Mouse (Mus musculus): ENCODE measurements around the gene Stag1. TPM values are rescaled to one million over a fixed set of nuclear protein-coding genes. Genes with fewer than 3 reads are reported as not detected.

Stag1 gene
- polyA plus RNA-seq, 1 experiment from 2014 or later = 36.4 TPM

GRCm38 (mm10) chr9:101002053-101002452 lies 404.5 kb downstream of the Stag1 start:
- Histone ChIP-seq H3K9me3 (replicated peaks; ENCODE audit: control insufficient read depth, low read length) (0 out of 2 replicates have a peak, but pooled peaks cover 6% of the 10 kb centered on the region), H3K9ac (ENCODE audit: low read length) (no peak overlapping the region), H3K36me3 (ENCODE audit: control insufficient read depth, insufficient read depth, low read length) (0 out of 2 replicates have a peak, but pooled peaks cover 4% of the 10 kb centered on the region), H3K4me3 (ENCODE audit: low read depth, low read length) (no peak overlapping the region), H3K27ac (ENCODE audit: low read depth, low read length) (no peak overlapping the region), H3K27me3 (replicated peaks; ENCODE audit: control insufficient read depth, insufficient read depth, low read length) (no peaks in the 10 kb centered on the region), H3K4me1 (ENCODE audit: control insufficient read depth, insufficient read depth, low read length) (no peaks in the 10 kb centered on the region), H3K4me2 (ENCODE audit: low read length) (no peak overlapping the region)
- WGBS = 92% methylated on average over 4 of the region's 4 CpGs
- no peak for DNase-seq (ENCODE audit: low spot score)
- ATAC-seq = no peak

GRCm38 (mm10) chr9:101002841-101003240 lies 405.2 kb downstream of the Stag1 start:
- DNase-seq (ENCODE audit: low spot score) (no peak), ATAC-seq (no peak)
- Histone ChIP-seq H3K9ac (ENCODE audit: low read length) (no peak overlapping the region), H3K4me2 (ENCODE audit: low read length) (no peak overlapping the region), H3K4me1 (ENCODE audit: control insufficient read depth, insufficient read depth, low read length) (no peaks in the 10 kb centered on the region), H3K9me3 (replicated peaks; ENCODE audit: control insufficient read depth, low read length) (0 out of 2 replicates have a peak, but pooled peaks cover 6% of the 10 kb centered on the region), H3K36me3 (ENCODE audit: control insufficient read depth, insufficient read depth, low read length) (0 out of 2 replicates have a peak, but pooled peaks cover 4% of the 10 kb centered on the region), H3K27me3 (replicated peaks; ENCODE audit: control insufficient read depth, insufficient read depth, low read length) (no peaks in the 10 kb centered on the region), H3K27ac (ENCODE audit: low read depth, low read length) (no peak overlapping the region), H3K4me3 (ENCODE audit: low read depth, low read length) (no peak overlapping the region)
- 97% methylated on average over 8 of the region's 8 CpGs for WGBS

- Histone ChIP-seq H3K4me2 (ENCODE audit: low read length) (no peak overlapping the region), H3K9ac (ENCODE audit: low read length) (no peak overlapping the region), H3K9me3 (replicated peaks; ENCODE audit: control insufficient read depth, low read length) (0 out of 2 replicates have a peak, but pooled peaks cover 6% of the 10 kb centered on the region), H3K27me3 (replicated peaks; ENCODE audit: control insufficient read depth, insufficient read depth, low read length) (no peaks in the 10 kb centered on the region), H3K4me1 (ENCODE audit: control insufficient read depth, insufficient read depth, low read length) (no peaks in the 10 kb centered on the region), H3K27ac (ENCODE audit: low read depth, low read length) (no peak overlapping the region), H3K4me3 (ENCODE audit: low read depth, low read length) (no peak overlapping the region), H3K36me3 (ENCODE audit: control insufficient read depth, insufficient read depth, low read length) (0 out of 2 replicates have a peak, but pooled peaks cover 4% of the 10 kb centered on the region)
- no peak for ATAC-seq
- 89% methylated on average over 5 of the region's 5 CpGs for WGBS
- DNase-seq (ENCODE audit: low spot score) = no peak
Measured at GRCm38 (mm10) chr9:101003302-101003701, 405.7 kb downstream of the Stag1 start.

GRCm38 (mm10) chr9:101005866-101006265 lies 408.3 kb downstream of the Stag1 start:
- WGBS = 86% methylated on average over 4 of the region's 4 CpGs
- 0 out of 2 replicates have a peak, but pooled peaks cover 6% of the 10 kb centered on the region for H3K9me3 ChIP-seq (replicated peaks; ENCODE audit: control insufficient read depth, low read length)
- H3K9ac ChIP-seq (ENCODE audit: low read length) = no peak overlapping the region

More at GRCm38 (mm10) chr9:101005866-101006265, 408.3 kb downstream of the Stag1 start:
- Histone ChIP-seq H3K4me3 (ENCODE audit: low read depth, low read length) (no peak overlapping the region), H3K27me3 (replicated peaks; ENCODE audit: control insufficient read depth, insufficient read depth, low read length) (no peaks in the 10 kb centered on the region), H3K4me1 (ENCODE audit: control insufficient read depth, insufficient read depth, low read length) (no peaks in the 10 kb centered on the region), H3K36me3 (ENCODE audit: control insufficient read depth, insufficient read depth, low read length) (no peaks in the 10 kb centered on the region; the same call in 1 of the 2 replicates), H3K4me2 (ENCODE audit: low read length) (no peak overlapping the region), H3K27ac (ENCODE audit: low read depth, low read length) (no peak overlapping the region)
- no peak for DNase-seq (ENCODE audit: low spot score)
- no peak for ATAC-seq

Other genes with a start within 250 kb of the Stag1 start
- gene Il20rb, start 111.0 kb upstream of the Stag1 start, polyA plus RNA-seq (2014; fragmentation: Nextera tagmentation; extraction: Ambion mirVana) = 0.50 and 0.79 TPM in 2 replicates
- gene Nck1, start 51.7 kb upstream of the Stag1 start, polyA plus RNA-seq (2014; fragmentation: Nextera tagmentation; extraction: Ambion mirVana) = 52.2 and 54.6 TPM in 2 replicates
- 8.6 and 9.5 TPM in 2 replicates for gene Slc35g2, start 26.7 kb upstream of the Stag1 start, polyA plus RNA-seq (2014; fragmentation: Nextera tagmentation; extraction: Ambion mirVana)